Mouse (Mus musculus) Patski (cell line): ENCODE measurements around the gene Hist1h1d. TPM values are rescaled to one million over a fixed set of nuclear protein-coding genes. Genes with fewer than 3 reads are reported as not detected.

Experiments
- ATAC-seq: fragments of 100-300 bp; one replicate; pipeline ENCODE4 v1.8.0; 2021
- CTCF ChIA-PET: fragments of 350-600 bp; sonication (Branson Sonifier 250); formaldehyde crosslinking; loops from one replicate; lab custom pipeline; 2022; ENCODE audit warnings: inconsistent platforms; lab: Charles Lee
- POLR2A ChIA-PET: fragments of 350-600 bp; sonication (Branson Sonifier 250); formaldehyde crosslinking; loops from one replicate; lab custom pipeline; 2022; ENCODE audit warnings: antibody characterized with exemption, inconsistent platforms; lab: Charles Lee
- DNase-seq: peaks from one replicate; pipeline ENCODE4 v3.0.0-alpha.2; 2011; ENCODE audit warnings: low read depth, low spot score
- H3K27me3 ChIP-seq: fragments of 371-371 bp; one replicate; pipeline ENCODE4 v1.5.1; 2021
- CTCF ChIP-seq: fragments of 100-300 bp; IDR thresholded peaks from one replicate; pipeline ENCODE4 v1.5.1; 2021
- in situ Hi-C: fragments of 300-500 bp; cut with MboI; formaldehyde crosslinking; loops from 3 replicates; pipeline ENCODE4 v1.11.1; 2018; ENCODE audit warnings: low pct_unique_long_range_greater_than_20kb, mixed read lengths
- polyA plus RNA-seq: library from polyadenylated mRNA; unstranded; gene quantifications from one replicate; pipeline ENCODE4 v1.2.3, GENCODE M21; 2021

Hist1h1d gene
- 2.1 TPM for polyA plus RNA-seq

GRCm38 (mm10) chr13:23552962-23553361 is at the start of gene Hist1h1d:
Hist1h1d (plus strand) TSS chr13:23553262.
- DNase-seq (no peak), ATAC-seq (no peak)
- TF ChIP-seq CTCF, result no peak
- H3K27me3 ChIP-seq, result no peaks in the 10 kb centered on the region
- ChIA-PET CTCF (interaction anchor here (0.7 to 1.5 kb wide), 3 partner anchors 10 to 1589 kb away, joined by 3 read pairs; partner anchors contain the start of gene Hist1h2bh), POLR2A (no interaction called here)
- in situ Hi-C loops, result no loop called here

GRCm38 (mm10) chr13:23503797-23504196 is 49.3 kb upstream of the Hist1h1d start:
- ATAC-seq (no peak), DNase-seq (no peak)
- no peak for TF ChIP-seq CTCF
- ChIA-PET CTCF (no interaction called here), POLR2A (no interaction called here)
- no peaks in the 10 kb centered on the region for H3K27me3 ChIP-seq
- in situ Hi-C loops, result no loop called here

GRCm38 (mm10) chr13:23505662-23506345 is 47.3 kb upstream of the Hist1h1d start:
- no peaks in the 10 kb centered on the region for H3K27me3 ChIP-seq
- in situ Hi-C loops, result no loop called here
- TF ChIP-seq CTCF, result no peak
- no peak for DNase-seq
- ChIA-PET POLR2A (no interaction called here), CTCF (interaction anchor here (1.1 kb wide), 1 partner anchor 11 kb away, joined by 4 read pairs; no protein-coding TSS in a partner anchor)
- no peak for ATAC-seq

GRCm38 (mm10) chr13:23506351-23506750 is 46.7 kb upstream of the Hist1h1d start:
- H3K27me3 ChIP-seq, result no peaks in the 10 kb centered on the region
- in situ Hi-C loops, result no loop called here
- no peak for DNase-seq
- no peak for TF ChIP-seq CTCF
- ChIA-PET POLR2A (no interaction called here), CTCF (no interaction called here)
- no peak for ATAC-seq

GRCm38 (mm10) chr13:23506819-23507515 is 46.1 kb upstream of the Hist1h1d start:
- POLR2A ChIA-PET, result no interaction called here
- CTCF ChIA-PET, result no interaction called here
- no peaks in the 10 kb centered on the region for H3K27me3 ChIP-seq
- no peak for TF ChIP-seq CTCF
- no peak for ATAC-seq
- in situ Hi-C loops, result no loop called here
- DNase-seq, result no peak

GRCm38 (mm10) chr13:23510127-23510526 is 42.9 kb upstream of the Hist1h1d start:
- no peaks in the 10 kb centered on the region for H3K27me3 ChIP-seq
- no peak for TF ChIP-seq CTCF
- in situ Hi-C loops, result loop anchor here (10.0 kb wide), 1 partner anchor 215 kb away; no protein-coding TSS in a partner anchor
- ATAC-seq, result no peak
- POLR2A ChIA-PET, result no interaction called here
- CTCF ChIA-PET, result no interaction called here
- no peak for DNase-seq

- in situ Hi-C loops, result loop anchor here (10.0 kb wide), 1 partner anchor 219 kb away; no protein-coding TSS in a partner anchor
- DNase-seq, result no peak
- TF ChIP-seq CTCF, result no peak
- POLR2A ChIA-PET, result no interaction called here
- no peaks in the 10 kb centered on the region for H3K27me3 ChIP-seq
- ATAC-seq, result no peak
- CTCF ChIA-PET, result interaction anchor here (1.3 kb wide), 1 partner anchor 47 kb away, joined by 3 read pairs; no protein-coding TSS in a partner anchor
Observed at GRCm38 (mm10) chr13:23513517-23513916, 39.5 kb upstream of the Hist1h1d start.

- CTCF ChIA-PET, result no interaction called here
- no peak for DNase-seq
- no peaks in the 10 kb centered on the region for H3K27me3 ChIP-seq
- POLR2A ChIA-PET, result no interaction called here
- no peak for ATAC-seq
- TF ChIP-seq CTCF, result no peak
- in situ Hi-C loops, result loop anchor here (5.0 to 10.0 kb wide), 2 partner anchors 220 to 1573 kb away; no protein-coding TSS in a partner anchor
Observed at GRCm38 (mm10) chr13:23515281-23515680, 37.8 kb upstream of the Hist1h1d start.

- CTCF ChIA-PET, result interaction anchor here (1.1 to 1.2 kb wide), 3 partner anchors 65 to 75 kb away, joined by 3 read pairs; no protein-coding TSS in a partner anchor
- POLR2A ChIA-PET, result no interaction called here
Observed at GRCm38 (mm10) chr13:23515826-23516620, 37.0 kb upstream of the Hist1h1d start.

More at GRCm38 (mm10) chr13:23515826-23516620, 37.0 kb upstream of the Hist1h1d start:
- in situ Hi-C loops, result loop anchor here (5.0 to 10.0 kb wide), 2 partner anchors 221 to 1574 kb away; no protein-coding TSS in a partner anchor
- no peak for ATAC-seq
- TF ChIP-seq CTCF, result no peak
- H3K27me3 ChIP-seq, result no peaks in the 10 kb centered on the region
- DNase-seq, result no peak
